Mouse (Mus musculus) forebrain, embryonic 10.5 days (tissue): ENCODE data around the gene Fxyd2. TPM values are rescaled to one million over a fixed set of nuclear protein-coding genes. Genes with fewer than 3 reads are reported as not detected.

ENCODE experiments used
- polyA plus RNA-seq: library from polyadenylated mRNA; unstranded; fragments of >200 nt; fragmentation: Nextera tagmentation; extraction: Ambion mirVana; gene quantifications from 2 replicates; pipeline ENCODE4 v1.2.1, GENCODE M21; 2016

Fxyd2 gene
- polyA plus RNA-seq, 1 experiment from 2014 or later = 1.2 TPM

Other genes with a start within 250 kb of the Fxyd2 start
- not detected in 2 replicates for gene BC049352, start 217.7 kb upstream of the Fxyd2 start, polyA plus RNA-seq
- gene Tmprss4, start 195.6 kb upstream of the Fxyd2 start, polyA plus RNA-seq = 0.19 TPM in 1 of 2 replicates, not detected in the other
- 0.42 and 0.50 TPM in 2 replicates for gene Il10ra, start 130.5 kb upstream of the Fxyd2 start, polyA plus RNA-seq
- gene Tmprss13, start 80.6 kb upstream of the Fxyd2 start, polyA plus RNA-seq = 0.12 TPM in 1 of 2 replicates, not detected in the other
- 159 and 161 TPM in 2 replicates for gene Fxyd6, start 29.5 kb upstream of the Fxyd2 start, polyA plus RNA-seq
- 0.28 and 0.79 TPM in 2 replicates for gene Dscaml1, start 27.0 kb downstream of the Fxyd2 start, polyA plus RNA-seq